Mouse (Mus musculus): Measurements from ENCODE around the gene Sgms2. TPM values are rescaled to one million over a fixed set of nuclear protein-coding genes. Genes with fewer than 3 reads are reported as not detected.

The Sgms2 gene
- polyA plus RNA-seq, 1 experiment from 2014 or later, result 11.1 TPM

- no peak overlapping the region for H3K4me2 ChIP-seq (replicated peaks; ENCODE audit: low read depth, low read length)
- H3K27me3 ChIP-seq (ENCODE audit: insufficient read depth, low read length), result no peaks in the 10 kb centered on the region
- no peak overlapping the region for H3K27ac ChIP-seq (ENCODE audit: low read length)
- H3K4me3 ChIP-seq (ENCODE audit: low read length), result no peak overlapping the region
- no peak overlapping the region for H3K9ac ChIP-seq (replicated peaks; ENCODE audit: low read length)
- H3K36me3 ChIP-seq (ENCODE audit: insufficient read depth, low read length), result no peaks in the 10 kb centered on the region
- no peaks in the 10 kb centered on the region for H3K9me3 ChIP-seq (ENCODE audit: low read length)
- peaks cover 30% of the 10 kb centered on the region for H3K4me1 ChIP-seq (ENCODE audit: insufficient read depth, low read length)
- 72% methylated on average over 4 of the region's 4 CpGs for WGBS
- ATAC-seq (ENCODE audit: low FRiP score, low TSS enrichment), result no peak
These were observed 217.1 kb downstream of the Sgms2 start for GRCm38 (mm10) chr3:131274151-131274550.

- no peaks in the 10 kb centered on the region for H3K27me3 ChIP-seq (ENCODE audit: insufficient read depth, low read length)
These were observed 218.7 kb downstream of the Sgms2 start for GRCm38 (mm10) chr3:131272374-131273100.

GRCm38 (mm10) chr3:131271559-131272373 is 219.4 kb downstream of the Sgms2 start, which contains the start of gene Hadh:
Gene Hadh (minus strand): TSS chr3:131272101.
- peak within 1 kb of the TSS; percentile 71 for H3K4me3 ChIP-seq (ENCODE audit: low read length)
- peaks cover 42% of the 10 kb centered on the region for H3K4me1 ChIP-seq (ENCODE audit: insufficient read depth, low read length)
- no peaks in the 10 kb centered on the region for H3K27me3 ChIP-seq (ENCODE audit: insufficient read depth, low read length)
- no peaks in the 10 kb centered on the region for H3K9me3 ChIP-seq (ENCODE audit: low read length)
- WGBS, result under 1% methylated on average over 53 of the region's 54 CpGs
- peak; percentile 93 for ATAC-seq (ENCODE audit: low FRiP score, low TSS enrichment)
- H3K9ac ChIP-seq (replicated peaks; ENCODE audit: low read length), result peak within 1 kb of the TSS; percentile 78
- H3K27ac ChIP-seq (ENCODE audit: low read length), result peak within 1 kb of the TSS; percentile 75
- H3K36me3 ChIP-seq (ENCODE audit: insufficient read depth, low read length), result 0 out of 2 replicates have a peak, but pooled peaks cover 6% of the 10 kb centered on the region
- H3K4me2 ChIP-seq (replicated peaks; ENCODE audit: low read depth, low read length), result peak within 1 kb of the TSS; percentile 57

More at GRCm38 (mm10) chr3:131272374-131273100, 218.7 kb downstream of the Sgms2 start:
- Histone ChIP-seq H3K9me3 (ENCODE audit: low read length) (no peaks in the 10 kb centered on the region), H3K36me3 (ENCODE audit: insufficient read depth, low read length) (no peaks in the 10 kb centered on the region), H3K27ac (ENCODE audit: low read length) (peak overlapping the region; percentile 75), H3K4me1 (ENCODE audit: insufficient read depth, low read length) (peaks cover 42% of the 10 kb centered on the region), H3K4me2 (replicated peaks; ENCODE audit: low read depth, low read length) (peak overlapping the region; percentile 57), H3K9ac (replicated peaks; ENCODE audit: low read length) (peak overlapping the region; percentile 66), H3K4me3 (ENCODE audit: low read length) (peak overlapping the region; percentile 71)
- WGBS, result 20% methylated on average over 10 of the region's 10 CpGs
- peak; percentile 24 for ATAC-seq (ENCODE audit: low FRiP score, low TSS enrichment)

- peak overlapping the region; percentile 78 for H3K9ac ChIP-seq (replicated peaks; ENCODE audit: low read length)
- WGBS, result 8% methylated on average over 8 of the region's 8 CpGs
- H3K4me2 ChIP-seq (replicated peaks; ENCODE audit: low read depth, low read length), result peak overlapping the region; percentile 57
- H3K36me3 ChIP-seq (ENCODE audit: insufficient read depth, low read length), result 0 out of 2 replicates have a peak, but pooled peaks cover 6% of the 10 kb centered on the region
- no peaks in the 10 kb centered on the region for H3K27me3 ChIP-seq (ENCODE audit: insufficient read depth, low read length)
- no peaks in the 10 kb centered on the region for H3K9me3 ChIP-seq (ENCODE audit: low read length)
- peaks cover 42% of the 10 kb centered on the region for H3K4me1 ChIP-seq (ENCODE audit: insufficient read depth, low read length)
- peak overlapping the region; percentile 70 for H3K27ac ChIP-seq (ENCODE audit: low read length)
- ATAC-seq (ENCODE audit: low FRiP score, low TSS enrichment), result peak; percentile 39; the same call in 1 of the 2 replicates
- peak overlapping the region; percentile 71 for H3K4me3 ChIP-seq (ENCODE audit: low read length)
These were observed 220.1 kb downstream of the Sgms2 start for GRCm38 (mm10) chr3:131271157-131271556.

- Histone ChIP-seq H3K9me3 (ENCODE audit: low read length) (no peaks in the 10 kb centered on the region), H3K4me1 (ENCODE audit: insufficient read depth, low read length) (peaks cover 42% of the 10 kb centered on the region), H3K4me3 (ENCODE audit: low read length) (peak overlapping the region; percentile 71; the same call in 1 of the 2 replicates), H3K27me3 (ENCODE audit: insufficient read depth, low read length) (no peaks in the 10 kb centered on the region), H3K36me3 (ENCODE audit: insufficient read depth, low read length) (0 out of 2 replicates have a peak, but pooled peaks cover 6% of the 10 kb centered on the region), H3K27ac (ENCODE audit: low read length) (no peak overlapping the region), H3K9ac (replicated peaks; ENCODE audit: low read length) (no peak overlapping the region), H3K4me2 (replicated peaks; ENCODE audit: low read depth, low read length) (peak overlapping the region; percentile 57)
- 62% methylated on average over 6 of the region's 6 CpGs for WGBS
- ATAC-seq (ENCODE audit: low FRiP score, low TSS enrichment), result no peak
These were observed 220.8 kb downstream of the Sgms2 start for GRCm38 (mm10) chr3:131270381-131270780.

Other genes with a start within 250 kb of the Sgms2 start
- 132 and 150 TPM in 2 replicates for gene Hadh, start 219.3 kb downstream of the Sgms2 start, polyA plus RNA-seq (2015; fragmentation: Nextera tagmentation; extraction: Ambion mirVana)
- 3.9 and 4.3 TPM in 2 replicates for gene Cyp2u1, start 188.2 kb downstream of the Sgms2 start, polyA plus RNA-seq (2015; fragmentation: Nextera tagmentation; extraction: Ambion mirVana)
- 115 and 124 TPM in 2 replicates for gene Papss1, start 73.4 kb upstream of the Sgms2 start, polyA plus RNA-seq (2015; fragmentation: Nextera tagmentation; extraction: Ambion mirVana)